Mouse (Mus musculus): ENCODE results near the gene Trim30b. TPM values are rescaled to one million over a fixed set of nuclear protein-coding genes. Genes with fewer than 3 reads are reported as not detected.

Gene Trim30b
- 0.11 and 0.21 TPM in 2 replicates for polyA plus RNA-seq (2015; fragmentation: Nextera tagmentation; extraction: Ambion mirVana)

GRCm38 (mm10) chr7:104369736-104370414, at the start of gene Trim30b:
Gene Trim30b, minus strand, starts transcription at chr7:104369884.

GRCm38 (mm10) chr7:104400698-104401097, 31.0 kb upstream of the Trim30b start, which contains the start of gene Trim30c:
Gene Trim30c, minus strand, starts transcription at chr7:104400837.

GRCm38 (mm10) chr7:104352717-104353599, 16.7 kb downstream of the Trim30b start, which contains the start of gene Trim12c:
Gene Trim12c, minus strand, starts transcription at chr7:104353362.

GRCm38 (mm10) chr7:104329171-104329570, 40.5 kb downstream of the Trim30b start, which contains the start of gene Trim34b:
Gene Trim34b, plus strand, starts transcription at chr7:104329471.

GRCm38 (mm10) chr7:104315369-104316080, 54.2 kb downstream of the Trim30b start, which contains the start of gene Trim12a:
Gene Trim12a, minus strand, starts transcription at chr7:104315466.

Other genes starting within 250 kb of the Trim30b start
- not detected in 2 replicates for gene Ubqln5, start 240.1 kb downstream of the Trim30b start, polyA plus RNA-seq (2015; fragmentation: Nextera tagmentation; extraction: Ambion mirVana)
- not detected in 2 replicates for gene Olfr643, start 232.5 kb downstream of the Trim30b start, polyA plus RNA-seq (2015; fragmentation: Nextera tagmentation; extraction: Ambion mirVana)
- gene Ubqln3, start 226.6 kb downstream of the Trim30b start, polyA plus RNA-seq (2015; fragmentation: Nextera tagmentation; extraction: Ambion mirVana) = not detected in 2 replicates
- gene Ubqlnl, start 219.3 kb downstream of the Trim30b start, polyA plus RNA-seq (2015; fragmentation: Nextera tagmentation; extraction: Ambion mirVana) = not detected in 2 replicates
- gene Olfm5, start 205.1 kb downstream of the Trim30b start, polyA plus RNA-seq (2015; fragmentation: Nextera tagmentation; extraction: Ambion mirVana) = not detected in 2 replicates
- 0.32 and 0.45 TPM in 2 replicates for gene Olfr648, start 186.5 kb downstream of the Trim30b start, polyA plus RNA-seq (2015; fragmentation: Nextera tagmentation; extraction: Ambion mirVana)
- not detected in 2 replicates for gene Olfr649, start 173.9 kb downstream of the Trim30b start, polyA plus RNA-seq (2015; fragmentation: Nextera tagmentation; extraction: Ambion mirVana)
- 0.20 and 0.31 TPM in 2 replicates for gene Trim6, start 151.1 kb downstream of the Trim30b start, polyA plus RNA-seq (2015; fragmentation: Nextera tagmentation; extraction: Ambion mirVana)
- gene Trim34a, start 125.4 kb downstream of the Trim30b start, polyA plus RNA-seq (2015; fragmentation: Nextera tagmentation; extraction: Ambion mirVana) = 1.3 and 1.4 TPM in 2 replicates
- gene Trim5, start 81.8 kb downstream of the Trim30b start, polyA plus RNA-seq (2015; fragmentation: Nextera tagmentation; extraction: Ambion mirVana) = 0.31 and 0.55 TPM in 2 replicates
- 2.7 and 2.9 TPM in 2 replicates for gene Trim12a, start 54.4 kb downstream of the Trim30b start, polyA plus RNA-seq (2015; fragmentation: Nextera tagmentation; extraction: Ambion mirVana)
- not detected in 2 replicates for gene Trim34b, start 40.4 kb downstream of the Trim30b start, polyA plus RNA-seq (2015; fragmentation: Nextera tagmentation; extraction: Ambion mirVana)
- gene Trim12c, start 16.5 kb downstream of the Trim30b start, polyA plus RNA-seq (2015; fragmentation: Nextera tagmentation; extraction: Ambion mirVana) = 0.89 and 0.90 TPM in 2 replicates
- 0.13 and 0.17 TPM in 2 replicates for gene Trim30c, start 31.0 kb upstream of the Trim30b start, polyA plus RNA-seq (2015; fragmentation: Nextera tagmentation; extraction: Ambion mirVana)
- 1.1 and 1.9 TPM in 2 replicates for gene Trim30a, start 95.3 kb upstream of the Trim30b start, polyA plus RNA-seq (2015; fragmentation: Nextera tagmentation; extraction: Ambion mirVana)
- 1.3 and 2.0 TPM in 2 replicates for gene Trim30d, start 138.0 kb upstream of the Trim30b start, polyA plus RNA-seq (2015; fragmentation: Nextera tagmentation; extraction: Ambion mirVana)
- gene Olfr651, start 180.2 kb upstream of the Trim30b start, polyA plus RNA-seq (2015; fragmentation: Nextera tagmentation; extraction: Ambion mirVana) = not detected in 2 replicates
- gene Olfr652, start 191.0 kb upstream of the Trim30b start, polyA plus RNA-seq (2015; fragmentation: Nextera tagmentation; extraction: Ambion mirVana) = 0.03 TPM in 1 of 2 replicates, not detected in the other
- gene Olfr653, start 207.4 kb upstream of the Trim30b start, polyA plus RNA-seq (2015; fragmentation: Nextera tagmentation; extraction: Ambion mirVana) = not detected in 2 replicates
- gene Olfr654, start 217.1 kb upstream of the Trim30b start, polyA plus RNA-seq (2015; fragmentation: Nextera tagmentation; extraction: Ambion mirVana) = not detected in 2 replicates
- gene Olfr655, start 231.9 kb upstream of the Trim30b start, polyA plus RNA-seq (2015; fragmentation: Nextera tagmentation; extraction: Ambion mirVana) = not detected in 2 replicates
- not detected in 2 replicates for gene Olfr656, start 244.1 kb upstream of the Trim30b start, polyA plus RNA-seq (2015; fragmentation: Nextera tagmentation; extraction: Ambion mirVana)

Data from neural tube, postnatal 0 days (tissue).